Mouse (Mus musculus): ENCODE measurements at regions not wholly inside any gene's neighbourhood (a gene's known extent, or its start where the extent isn't known, plus 50 kb on each side); places are given as distances from the start of the nearest gene placed in this dataset.

DNA sequence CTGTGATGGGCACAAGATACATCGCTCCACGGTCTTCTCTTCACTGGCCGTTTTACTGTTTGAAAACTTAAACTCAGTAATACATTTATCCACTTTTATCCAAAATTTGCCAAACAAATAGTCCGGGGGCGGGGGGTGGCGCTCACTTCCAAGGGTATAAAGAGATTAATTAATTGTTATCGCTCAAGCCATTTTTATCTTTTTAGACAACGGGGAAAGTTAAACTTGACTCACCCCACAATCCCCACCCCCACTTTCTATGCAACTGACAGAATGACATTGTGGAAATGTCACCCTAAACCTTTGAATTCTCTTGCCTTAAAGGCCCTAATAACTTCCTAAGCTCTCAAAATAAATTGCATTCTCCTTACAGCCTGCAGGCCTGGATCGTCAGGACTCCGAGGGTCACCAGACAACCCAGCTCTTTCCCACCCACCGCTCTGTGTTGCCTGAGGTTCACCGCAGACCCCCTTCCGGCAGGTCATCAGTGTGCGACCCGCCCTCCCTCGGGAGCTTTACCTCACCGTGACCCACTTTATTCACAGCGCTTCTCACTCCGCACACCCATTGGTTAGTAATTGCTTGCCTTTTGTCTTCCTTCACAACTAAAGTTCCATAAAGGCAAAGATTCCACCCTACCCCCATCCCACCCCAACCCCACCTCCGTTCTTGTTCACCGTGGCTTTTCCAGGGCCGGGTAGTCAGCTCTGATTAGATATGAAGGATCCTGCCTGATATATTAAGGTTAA, 93.0 kb upstream of the Hmcn1 start:
- TF ChIP-seq EP300 (IDR thresholded peaks at IDR 0.05; ENCODE audit: low read depth) (no peak), CTCF (IDR thresholded peaks at IDR 0.05; ENCODE audit: low read depth) (no peak)
- Histone ChIP-seq H3K9ac (replicated peaks) (no peak overlapping the region), H3K36me3 (replicated peaks; ENCODE audit: insufficient read depth, low read length) (no peaks in the 10 kb centered on the region), H3K27me3 (ENCODE audit: insufficient read depth, low read length) (no peaks in the 10 kb centered on the region), H3K4me2 (ENCODE audit: low read depth, low read length) (no peak overlapping the region), H3K9me3 (ENCODE audit: low read length) (no peaks in the 10 kb centered on the region), H3K4me3 (ENCODE audit: low read depth, low read length) (no peak overlapping the region), H3K4me1 (ENCODE audit: insufficient read depth) (peaks cover 5% of the 10 kb centered on the region; the same call in 1 of the 2 replicates), H3K27ac (ENCODE audit: low read depth) (no peak overlapping the region)
- DNase-seq, result no peak
- WGBS (ENCODE audit: insufficient replicate concordance), result 78% methylated on average over 22 of the region's 22 CpGs
- ATAC-seq, result no peak

GRCm38 (mm10) chr1:151087151-151087660, 94.0 kb upstream of the Hmcn1 start:
- Histone ChIP-seq H3K9ac (replicated peaks) (no peak overlapping the region), H3K4me3 (ENCODE audit: low read depth, low read length) (no peak overlapping the region), H3K4me2 (ENCODE audit: low read depth, low read length) (no peak overlapping the region), H3K9me3 (ENCODE audit: low read length) (no peaks in the 10 kb centered on the region), H3K36me3 (replicated peaks; ENCODE audit: insufficient read depth, low read length) (no peaks in the 10 kb centered on the region), H3K27ac (ENCODE audit: low read depth) (no peak overlapping the region), H3K27me3 (ENCODE audit: insufficient read depth, low read length) (no peaks in the 10 kb centered on the region), H3K4me1 (ENCODE audit: insufficient read depth) (peaks cover 4% of the 10 kb centered on the region; the same call in 1 of the 2 replicates)
- no peak for ATAC-seq
- no peak for TF ChIP-seq CTCF (IDR thresholded peaks at IDR 0.05; ENCODE audit: low read depth)
- no peak for TF ChIP-seq EP300 (IDR thresholded peaks at IDR 0.05; ENCODE audit: low read depth)
- WGBS (ENCODE audit: insufficient replicate concordance), result 49% methylated on average over 8 of the region's 8 CpGs
- no peak for DNase-seq

GRCm38 (mm10) chr1:151087811-151088511, 94.4 kb upstream of the Gm47985 start:
- ATAC-seq (no peak), DNase-seq (no peak)
- no peaks in the 10 kb centered on the region for H3K36me3 ChIP-seq (replicated peaks; ENCODE audit: insufficient read depth, low read length)
- H3K9ac ChIP-seq (replicated peaks), result no peak overlapping the region
- H3K4me2 ChIP-seq (ENCODE audit: low read depth, low read length), result no peak overlapping the region
- H3K4me3 ChIP-seq (ENCODE audit: low read depth, low read length), result no peak overlapping the region
- no peak overlapping the region for H3K27ac ChIP-seq (ENCODE audit: low read depth)
- H3K4me1 ChIP-seq (ENCODE audit: insufficient read depth), result peaks cover 4% of the 10 kb centered on the region; the same call in 1 of the 2 replicates
- no peaks in the 10 kb centered on the region for H3K27me3 ChIP-seq (ENCODE audit: insufficient read depth, low read length)
- WGBS (ENCODE audit: insufficient replicate concordance), result 77% methylated on average over 14 of the region's 14 CpGs
- no peaks in the 10 kb centered on the region for H3K9me3 ChIP-seq (ENCODE audit: low read length)
- TF ChIP-seq CTCF (IDR thresholded peaks at IDR 0.05; ENCODE audit: low read depth) (no peak), EP300 (IDR thresholded peaks at IDR 0.05; ENCODE audit: low read depth) (no peak)

GRCm38 (mm10) chr1:151088535-151089125, 93.7 kb upstream of the Gm47985 start:
- Histone ChIP-seq H3K9ac (replicated peaks) (no peak overlapping the region), H3K36me3 (replicated peaks; ENCODE audit: insufficient read depth, low read length) (no peaks in the 10 kb centered on the region), H3K4me3 (ENCODE audit: low read depth, low read length) (no peak overlapping the region), H3K27me3 (ENCODE audit: insufficient read depth, low read length) (no peaks in the 10 kb centered on the region), H3K27ac (ENCODE audit: low read depth) (no peak overlapping the region), H3K4me2 (ENCODE audit: low read depth, low read length) (no peak overlapping the region), H3K4me1 (ENCODE audit: insufficient read depth) (peaks cover 4% of the 10 kb centered on the region; the same call in 1 of the 2 replicates), H3K9me3 (ENCODE audit: low read length) (no peaks in the 10 kb centered on the region)
- TF ChIP-seq EP300 (IDR thresholded peaks at IDR 0.05; ENCODE audit: low read depth) (no peak), CTCF (IDR thresholded peaks at IDR 0.05; ENCODE audit: low read depth) (no peak)
- WGBS (ENCODE audit: insufficient replicate concordance), result 77% methylated on average over 11 of the region's 11 CpGs
- no peak for DNase-seq
- ATAC-seq, result no peak

GRCm38 (mm10) chr1:151092035-151092434, 90.3 kb upstream of the Gm47985 start:
- no peak overlapping the region for H3K4me2 ChIP-seq (ENCODE audit: low read depth, low read length)
- no peaks in the 10 kb centered on the region for H3K27me3 ChIP-seq (ENCODE audit: insufficient read depth, low read length)
- H3K4me3 ChIP-seq (ENCODE audit: low read depth, low read length), result no peak overlapping the region
- no peaks in the 10 kb centered on the region for H3K9me3 ChIP-seq (ENCODE audit: low read length)
- no peaks in the 10 kb centered on the region for H3K36me3 ChIP-seq (replicated peaks; ENCODE audit: insufficient read depth, low read length)
- H3K4me1 ChIP-seq (ENCODE audit: insufficient read depth), result peaks cover 25% of the 10 kb centered on the region
- ATAC-seq (no peak), DNase-seq (no peak)
- 68% methylated on average over 4 of the region's 4 CpGs for WGBS (ENCODE audit: insufficient replicate concordance)
- no peak overlapping the region for H3K9ac ChIP-seq (replicated peaks)
- H3K27ac ChIP-seq (ENCODE audit: low read depth), result no peak overlapping the region
- TF ChIP-seq CTCF (IDR thresholded peaks at IDR 0.05; ENCODE audit: low read depth) (no peak), EP300 (IDR thresholded peaks at IDR 0.05; ENCODE audit: low read depth) (no peak)

Data from liver, postnatal 0 days (tissue).